Mouse (Mus musculus): ENCODE results near the gene Spx.

GRCm38 (mm10) chr6:142365742-142366472, 47.3 kb upstream of the Spx start:
- TF ChIP-seq CTCF (IDR thresholded peaks at IDR 0.05; ENCODE audit: low read depth, low read length) (no peak), EP300 (IDR thresholded peaks at IDR 0.05; ENCODE audit: insufficient read depth, low read depth, low read length) (no peak), POLR2A (IDR thresholded peaks at IDR 0.05; ENCODE audit: insufficient read depth, low read length) (no peak)

Measured in ES-Bruce4 (cell line).